Mouse (Mus musculus): ENCODE results near the gene Ackr4. TPM values are rescaled to one million over a fixed set of nuclear protein-coding genes. Genes with fewer than 3 reads are reported as not detected.

The Ackr4 gene
- polyA plus RNA-seq (2014; fragmentation: Nextera tagmentation; extraction: Ambion mirVana) = 0.46 and 0.80 TPM in 2 replicates

DNA sequence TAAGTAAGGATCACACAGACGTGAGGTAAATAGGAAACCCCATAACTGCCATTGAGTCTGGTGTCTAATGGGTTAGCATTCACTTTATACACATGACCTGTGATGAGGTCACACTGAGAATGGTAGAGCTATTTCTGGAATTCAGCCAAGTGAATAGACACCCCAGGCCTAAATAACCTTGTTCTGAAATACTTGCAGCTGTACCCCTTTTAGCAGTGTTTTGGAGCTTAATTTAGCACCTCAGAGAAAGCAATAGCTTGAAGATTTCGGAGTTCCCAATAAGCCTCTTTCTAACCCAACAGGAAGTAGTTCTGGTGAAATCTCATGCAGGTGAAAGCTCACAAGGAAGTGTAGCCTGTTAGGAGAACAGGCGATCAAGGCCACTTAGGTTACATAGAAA is at the start of gene Ackr4:
TSS of gene Ackr4 (minus strand) at position 101 of the 400 bp plus-strand sequence.
- Histone ChIP-seq H3K27ac (replicated peaks; ENCODE audit: low read depth, low read length) (0 out of 2 replicates have a peak within 1 kb of the TSS, but pooled peaks have one; percentile 45), H3K4me1 (ENCODE audit: control insufficient read depth, insufficient read depth, low read length) (0 out of 2 replicates have a peak, but pooled peaks cover 8% of the 10 kb centered on the region), H3K36me3 (ENCODE audit: control insufficient read depth, insufficient read depth, low read length) (no peaks in the 10 kb centered on the region), H3K9ac (replicated peaks; ENCODE audit: low read length) (no peak within 1 kb of the TSS), H3K9me3 (ENCODE audit: control insufficient read depth, low read length) (no peaks in the 10 kb centered on the region), H3K27me3 (ENCODE audit: control insufficient read depth, insufficient read depth, low read length) (no peaks in the 10 kb centered on the region), H3K4me2 (ENCODE audit: low read length) (no peak within 1 kb of the TSS), H3K4me3 (replicated peaks; ENCODE audit: low read depth, low read length) (no peak within 1 kb of the TSS)
- no peak for ATAC-seq (ENCODE audit: low FRiP score, low TSS enrichment)
- DNase-seq = no peak
- 68% methylated on average over 3 of the region's 3 CpGs for WGBS

DNA sequence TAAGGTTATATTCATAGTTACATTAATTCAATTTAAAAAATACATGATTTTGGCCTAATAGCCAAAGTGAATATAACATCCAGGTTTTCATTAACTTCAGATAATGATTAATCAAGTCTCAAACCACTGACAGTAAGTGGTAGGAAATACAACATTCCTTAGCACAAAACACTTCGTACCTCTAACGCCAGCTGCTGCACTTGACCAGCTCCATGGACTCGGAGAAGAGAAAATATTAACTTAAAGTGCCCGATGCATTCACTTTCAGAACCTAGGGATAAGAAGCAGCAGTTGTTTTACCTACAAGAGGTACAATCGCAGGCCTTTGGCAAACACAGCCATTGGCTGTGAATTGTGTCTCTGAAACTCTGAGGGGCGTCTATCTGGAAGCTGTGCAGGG is 45.6 kb upstream of the Ackr4 start:
- H3K27ac ChIP-seq (replicated peaks; ENCODE audit: low read depth, low read length) = no peak overlapping the region
- H3K36me3 ChIP-seq (ENCODE audit: control insufficient read depth, insufficient read depth, low read length) = peaks cover 84% of the 10 kb centered on the region
- ATAC-seq (ENCODE audit: low FRiP score, low TSS enrichment) (no peak), DNase-seq (no peak)
- H3K9ac ChIP-seq (replicated peaks; ENCODE audit: low read length) = no peak overlapping the region
- H3K4me2 ChIP-seq (ENCODE audit: low read length) = no peak overlapping the region
- WGBS = 96% methylated on average over 6 of the region's 6 CpGs
- no peak overlapping the region for H3K4me3 ChIP-seq (replicated peaks; ENCODE audit: low read depth, low read length)
- no peaks in the 10 kb centered on the region for H3K9me3 ChIP-seq (ENCODE audit: control insufficient read depth, low read length)
- H3K27me3 ChIP-seq (ENCODE audit: control insufficient read depth, insufficient read depth, low read length) = no peaks in the 10 kb centered on the region
- H3K4me1 ChIP-seq (ENCODE audit: control insufficient read depth, insufficient read depth, low read length) = no peaks in the 10 kb centered on the region

GRCm38 (mm10) chr9:104171651-104172050 is 44.9 kb upstream of the Ackr4 start:
- no peak overlapping the region for H3K27ac ChIP-seq (replicated peaks; ENCODE audit: low read depth, low read length)
- no peak for DNase-seq
- peaks cover 84% of the 10 kb centered on the region for H3K36me3 ChIP-seq (ENCODE audit: control insufficient read depth, insufficient read depth, low read length)
- H3K27me3 ChIP-seq (ENCODE audit: control insufficient read depth, insufficient read depth, low read length) = no peaks in the 10 kb centered on the region
- no peak overlapping the region for H3K9ac ChIP-seq (replicated peaks; ENCODE audit: low read length)
- H3K9me3 ChIP-seq (ENCODE audit: control insufficient read depth, low read length) = no peaks in the 10 kb centered on the region
- no peak for ATAC-seq (ENCODE audit: low FRiP score, low TSS enrichment)
- H3K4me3 ChIP-seq (replicated peaks; ENCODE audit: low read depth, low read length) = no peak overlapping the region
- H3K4me2 ChIP-seq (ENCODE audit: low read length) = no peak overlapping the region
- no peaks in the 10 kb centered on the region for H3K4me1 ChIP-seq (ENCODE audit: control insufficient read depth, insufficient read depth, low read length)
- 92% methylated on average over 6 of the region's 6 CpGs for WGBS

- DNase-seq = no peak
- Histone ChIP-seq H3K4me1 (ENCODE audit: control insufficient read depth, insufficient read depth, low read length) (no peaks in the 10 kb centered on the region), H3K9me3 (ENCODE audit: control insufficient read depth, low read length) (no peaks in the 10 kb centered on the region), H3K27me3 (ENCODE audit: control insufficient read depth, insufficient read depth, low read length) (no peaks in the 10 kb centered on the region), H3K27ac (replicated peaks; ENCODE audit: low read depth, low read length) (no peak overlapping the region), H3K4me2 (ENCODE audit: low read length) (no peak overlapping the region), H3K9ac (replicated peaks; ENCODE audit: low read length) (no peak overlapping the region), H3K36me3 (ENCODE audit: control insufficient read depth, insufficient read depth, low read length) (peaks cover 82% of the 10 kb centered on the region), H3K4me3 (replicated peaks; ENCODE audit: low read depth, low read length) (no peak overlapping the region)
- ATAC-seq (ENCODE audit: low FRiP score, low TSS enrichment) = no peak
- 96% methylated on average over 10 of the region's 10 CpGs for WGBS
These were observed 43.3 kb upstream of the Ackr4 start for GRCm38 (mm10) chr9:104169986-104170385.

GRCm38 (mm10) chr9:104165926-104166325 is 39.2 kb upstream of the Ackr4 start:
- WGBS = 94% methylated on average over 5 of the region's 5 CpGs
- Histone ChIP-seq H3K9ac (replicated peaks; ENCODE audit: low read length) (no peak overlapping the region), H3K9me3 (ENCODE audit: control insufficient read depth, low read length) (no peaks in the 10 kb centered on the region), H3K4me3 (replicated peaks; ENCODE audit: low read depth, low read length) (no peak overlapping the region), H3K36me3 (ENCODE audit: control insufficient read depth, insufficient read depth, low read length) (peaks cover 86% of the 10 kb centered on the region), H3K4me2 (ENCODE audit: low read length) (no peak overlapping the region), H3K27me3 (ENCODE audit: control insufficient read depth, insufficient read depth, low read length) (no peaks in the 10 kb centered on the region), H3K27ac (replicated peaks; ENCODE audit: low read depth, low read length) (no peak overlapping the region), H3K4me1 (ENCODE audit: control insufficient read depth, insufficient read depth, low read length) (no peaks in the 10 kb centered on the region)
- DNase-seq (no peak), ATAC-seq (ENCODE audit: low FRiP score, low TSS enrichment) (no peak)

DNA sequence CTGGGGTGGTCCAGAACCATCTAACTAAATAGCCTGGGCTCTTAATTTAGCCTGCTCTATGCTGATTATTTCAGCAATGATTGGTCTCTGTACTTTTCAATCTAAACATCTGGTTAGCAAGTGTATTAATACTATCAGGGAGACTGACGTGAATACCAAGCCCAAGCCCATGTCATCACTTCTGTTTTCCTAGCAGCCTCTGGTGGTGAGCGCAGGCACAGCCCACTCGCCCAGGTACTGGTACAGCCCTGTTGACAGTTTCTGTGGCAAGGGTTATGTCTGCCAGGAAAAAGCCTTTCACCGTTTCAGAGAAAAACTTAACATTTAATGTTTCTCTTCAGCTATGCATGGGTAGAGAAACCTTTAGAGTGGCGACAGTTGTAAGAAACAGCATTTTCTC is 37.5 kb upstream of the Ackr4 start:
- DNase-seq (peak; percentile 7), ATAC-seq (ENCODE audit: low FRiP score, low TSS enrichment) (no peak)
- Histone ChIP-seq H3K27ac (replicated peaks; ENCODE audit: low read depth, low read length) (no peak overlapping the region), H3K9me3 (ENCODE audit: control insufficient read depth, low read length) (no peaks in the 10 kb centered on the region), H3K27me3 (ENCODE audit: control insufficient read depth, insufficient read depth, low read length) (no peaks in the 10 kb centered on the region), H3K9ac (replicated peaks; ENCODE audit: low read length) (no peak overlapping the region), H3K4me3 (replicated peaks; ENCODE audit: low read depth, low read length) (no peak overlapping the region), H3K36me3 (ENCODE audit: control insufficient read depth, insufficient read depth, low read length) (peaks cover 85% of the 10 kb centered on the region), H3K4me1 (ENCODE audit: control insufficient read depth, insufficient read depth, low read length) (no peaks in the 10 kb centered on the region), H3K4me2 (ENCODE audit: low read length) (no peak overlapping the region)
- 91% methylated on average over 5 of the region's 5 CpGs for WGBS

- no peak for ATAC-seq (ENCODE audit: low FRiP score, low TSS enrichment)
- WGBS = 86% methylated on average over 7 of the region's 7 CpGs
These were observed 34.4 kb upstream of the Ackr4 start for GRCm38 (mm10) chr9:104161117-104161516.

DNA sequence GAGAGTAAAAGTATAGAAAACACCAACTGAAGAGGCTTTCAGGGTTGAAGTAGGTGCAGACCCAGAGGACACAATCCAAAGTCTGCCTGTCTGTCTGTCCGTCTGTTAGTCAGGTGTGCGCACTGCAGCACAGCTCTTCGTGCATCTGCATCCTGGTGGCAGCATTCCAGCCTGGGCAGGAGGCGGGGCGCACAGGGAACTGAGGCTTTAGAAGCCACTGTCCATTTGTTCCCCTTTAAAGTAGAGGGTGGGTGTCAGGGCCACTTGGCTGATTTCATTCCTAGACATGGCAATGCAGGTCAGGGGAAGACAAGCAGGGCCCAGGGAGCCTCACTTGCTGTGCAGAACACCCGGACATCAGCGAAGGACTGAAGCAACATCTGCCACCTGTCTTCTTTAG is 30.6 kb upstream of the Ackr4 start:
- no peaks in the 10 kb centered on the region for H3K4me1 ChIP-seq (ENCODE audit: control insufficient read depth, insufficient read depth, low read length)
- H3K36me3 ChIP-seq (ENCODE audit: control insufficient read depth, insufficient read depth, low read length) = peaks cover 95% of the 10 kb centered on the region
- no peak overlapping the region for H3K4me2 ChIP-seq (ENCODE audit: low read length)
- H3K27me3 ChIP-seq (ENCODE audit: control insufficient read depth, insufficient read depth, low read length) = no peaks in the 10 kb centered on the region
- H3K4me3 ChIP-seq (replicated peaks; ENCODE audit: low read depth, low read length) = no peak overlapping the region
- H3K9ac ChIP-seq (replicated peaks; ENCODE audit: low read length) = no peak overlapping the region
- H3K9me3 ChIP-seq (ENCODE audit: control insufficient read depth, low read length) = no peaks in the 10 kb centered on the region
- no peak overlapping the region for H3K27ac ChIP-seq (replicated peaks; ENCODE audit: low read depth, low read length)
- no peak for DNase-seq
- WGBS = 97% methylated on average over 7 of the region's 7 CpGs
- no peak for ATAC-seq (ENCODE audit: low FRiP score, low TSS enrichment)

More at GRCm38 (mm10) chr9:104161117-104161516, 34.4 kb upstream of the Ackr4 start:
- Histone ChIP-seq H3K4me1 (ENCODE audit: control insufficient read depth, insufficient read depth, low read length) (no peaks in the 10 kb centered on the region), H3K4me3 (replicated peaks; ENCODE audit: low read depth, low read length) (no peak overlapping the region), H3K27me3 (ENCODE audit: control insufficient read depth, insufficient read depth, low read length) (no peaks in the 10 kb centered on the region), H3K4me2 (ENCODE audit: low read length) (no peak overlapping the region), H3K27ac (replicated peaks; ENCODE audit: low read depth, low read length) (no peak overlapping the region), H3K36me3 (ENCODE audit: control insufficient read depth, insufficient read depth, low read length) (peaks cover 92% of the 10 kb centered on the region), H3K9me3 (ENCODE audit: control insufficient read depth, low read length) (no peaks in the 10 kb centered on the region), H3K9ac (replicated peaks; ENCODE audit: low read length) (no peak overlapping the region)
- DNase-seq = no peak

DNA sequence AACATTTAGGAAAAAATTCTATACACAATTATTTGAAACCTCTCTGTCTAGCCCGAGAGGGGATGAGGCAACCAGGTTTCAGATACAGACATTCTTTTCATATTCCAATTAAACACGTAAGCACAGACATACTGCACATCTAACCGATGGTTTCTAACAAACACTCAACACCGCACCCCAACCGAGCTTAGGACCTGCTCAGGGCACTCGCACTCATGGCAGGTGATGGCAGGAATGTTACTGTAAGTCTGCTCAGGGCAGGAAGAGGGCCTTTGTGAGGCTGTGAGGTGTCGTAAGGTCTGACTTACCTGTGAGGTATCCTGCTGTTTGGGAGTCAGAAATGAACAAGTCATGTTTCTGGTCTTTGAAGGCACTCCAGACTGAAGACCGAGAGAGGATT is 29.8 kb upstream of the Ackr4 start:
- Histone ChIP-seq H3K4me1 (ENCODE audit: control insufficient read depth, insufficient read depth, low read length) (no peaks in the 10 kb centered on the region), H3K36me3 (ENCODE audit: control insufficient read depth, insufficient read depth, low read length) (peaks cover 95% of the 10 kb centered on the region), H3K9ac (replicated peaks; ENCODE audit: low read length) (no peak overlapping the region), H3K4me3 (replicated peaks; ENCODE audit: low read depth, low read length) (no peak overlapping the region), H3K27me3 (ENCODE audit: control insufficient read depth, insufficient read depth, low read length) (no peaks in the 10 kb centered on the region), H3K9me3 (ENCODE audit: control insufficient read depth, low read length) (no peaks in the 10 kb centered on the region), H3K4me2 (ENCODE audit: low read length) (no peak overlapping the region), H3K27ac (replicated peaks; ENCODE audit: low read depth, low read length) (no peak overlapping the region)
- DNase-seq (no peak), ATAC-seq (ENCODE audit: low FRiP score, low TSS enrichment) (no peak)
- WGBS = 97% methylated on average over 8 of the region's 8 CpGs
